Mouse (Mus musculus) liver, embryonic 16.5 days (tissue): ENCODE results near the gene Vezf1. TPM values are rescaled to one million over a fixed set of nuclear protein-coding genes. Genes with fewer than 3 reads are reported as not detected.

Source experiments
- ATAC-seq: fragments of 200-750 bp; cut with Nextera tagmentation; 2 replicates; pipeline ENCODE4 v1.8.0; 2017; ENCODE audit warnings: low read depth, mild to moderate bottlenecking, moderate number of reproducible peaks, moderate library complexity
- H3K27ac ChIP-seq: fragments of 300-500 bp; sonication (generic); 2 replicates; pipeline ENCODE4 v1.5.1; 2014; ENCODE audit warnings: mild to moderate bottlenecking, low read length
- H3K27me3 ChIP-seq: fragments of 300-500 bp; sonication (generic); 2 replicates; pipeline ENCODE4 v1.6.1; 2014; ENCODE audit warnings: low read depth, low read length, mixed read lengths; ENCODE audit not compliant: control insufficient read depth, insufficient read depth
- H3K36me3 ChIP-seq: fragments of 300-500 bp; sonication (generic); 2 replicates; pipeline ENCODE4 v1.6.1; 2014; ENCODE audit warnings: mild to moderate bottlenecking; ENCODE audit not compliant: control insufficient read depth, insufficient read depth
- H3K4me1 ChIP-seq: fragments of 300-500 bp; sonication (generic); 2 replicates; pipeline ENCODE4 v1.6.1; 2014; ENCODE audit warnings: low read depth, low read length, mixed read lengths; ENCODE audit not compliant: control insufficient read depth
- H3K4me2 ChIP-seq: fragments of 300-500 bp; sonication (generic); 2 replicates; pipeline ENCODE4 v1.6.1; 2014; ENCODE audit warnings: low read depth, low read length, mixed read lengths
- H3K4me3 ChIP-seq: fragments of 300-500 bp; sonication (generic); 2 replicates; pipeline ENCODE4 v1.5.1; 2014; ENCODE audit warnings: low read depth, mild to moderate bottlenecking, low read length
- H3K9ac ChIP-seq: fragments of 300-500 bp; sonication (generic); 2 replicates; pipeline ENCODE4 v1.6.1; 2014; ENCODE audit warnings: low read depth, low read length
- H3K9me3 ChIP-seq: fragments of 300-500 bp; sonication (generic); replicated peaks from 2 replicates; pipeline ENCODE4 v1.6.1; 2016; ENCODE audit warnings: low read length; ENCODE audit not compliant: control insufficient read depth
- WGBS: fragments of 180-500 bp; shearing (Covaris S2); extraction: QIAGEN DNeasy Blood & Tissue Kit; methylation state at CpG from one replicate; pipeline ENCODE4 v1.1.7; 2014; ENCODE audit not compliant: insufficient replicate concordance; 5-methylcytosine and 5-hydroxymethylcytosine counted together
- polyA plus RNA-seq: library from polyadenylated mRNA; unstranded; fragments of >200 nt; fragmentation: Nextera tagmentation; extraction: Ambion mirVana; gene quantifications from 2 replicates; pipeline ENCODE4 v1.2.1, GENCODE M21; 2015

The Vezf1 gene
- 7.3 and 7.7 TPM in 2 replicates for polyA plus RNA-seq

DNA sequence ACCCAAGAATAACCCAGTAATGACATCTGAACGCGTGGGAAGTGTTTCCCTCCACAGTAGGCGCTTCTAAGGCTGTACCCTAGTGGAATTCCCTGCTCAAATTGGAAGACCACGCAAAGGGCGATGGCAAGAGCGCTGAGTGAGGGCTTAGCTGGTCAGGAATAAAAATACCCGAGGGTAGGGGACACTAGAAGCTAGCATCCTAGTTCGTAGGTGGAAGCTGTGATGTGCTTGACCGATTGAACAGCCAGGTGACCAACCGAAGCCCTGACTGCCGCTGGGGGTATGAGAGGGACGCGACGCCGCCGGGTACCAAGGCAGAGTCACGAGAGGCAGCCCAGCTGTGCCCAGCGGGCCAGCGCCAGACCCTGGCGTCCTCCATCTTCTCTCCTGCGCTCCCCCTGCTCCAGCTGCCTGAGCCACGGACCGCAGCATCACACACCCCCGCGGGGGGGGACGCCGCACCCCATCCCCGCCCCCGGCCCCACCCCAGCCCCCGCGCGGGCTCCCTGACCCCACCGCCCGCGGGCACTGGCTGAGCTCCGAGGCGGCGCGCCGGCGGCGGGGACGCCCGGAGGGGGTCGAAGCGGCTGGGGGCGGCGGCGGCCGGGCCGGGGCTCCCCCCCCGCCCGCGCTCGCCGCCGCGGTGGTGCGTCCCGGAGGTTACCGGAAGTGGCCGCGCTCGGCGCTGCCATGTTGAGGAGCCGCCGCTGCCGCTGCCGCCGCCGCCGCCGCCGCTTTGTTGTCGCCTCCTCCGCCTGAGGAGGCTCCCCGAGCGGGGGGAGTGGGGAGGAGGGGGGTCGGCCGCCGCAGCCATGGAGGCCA, at the start of gene Vezf1:
Vezf1 (plus strand) TSS at position 694 of the 825 bp plus-strand sequence.
- Histone ChIP-seq H3K4me1 (peaks cover 26% of the 10 kb centered on the region), H3K4me3 (peak within 1 kb of the TSS; percentile 91), H3K27me3 (no peaks in the 10 kb centered on the region), H3K4me2 (peak within 1 kb of the TSS; percentile 92), H3K9ac (peak within 1 kb of the TSS; percentile 90), H3K9me3 (no peaks in the 10 kb centered on the region), H3K36me3 (no peaks in the 10 kb centered on the region), H3K27ac (peak within 1 kb of the TSS; percentile 93)
- WGBS = under 1% methylated on average over 34 of the region's 81 CpGs
- peak; percentile 83 for ATAC-seq

- Histone ChIP-seq H3K27ac (no peak overlapping the region), H3K4me2 (no peak overlapping the region), H3K4me3 (no peak overlapping the region), H3K9me3 (no peaks in the 10 kb centered on the region), H3K9ac (no peak overlapping the region), H3K4me1 (no peaks in the 10 kb centered on the region), H3K27me3 (no peaks in the 10 kb centered on the region), H3K36me3 (no peaks in the 10 kb centered on the region)
- WGBS = 55% methylated on average over 2 of the region's 2 CpGs
- ATAC-seq = no peak
Measured at GRCm38 (mm10) chr11:88023933-88024332, 44.1 kb upstream of the Vezf1 start.

- Histone ChIP-seq H3K27ac (no peak overlapping the region), H3K9me3 (no peaks in the 10 kb centered on the region), H3K9ac (no peak overlapping the region), H3K4me2 (no peak overlapping the region), H3K27me3 (no peaks in the 10 kb centered on the region), H3K36me3 (no peaks in the 10 kb centered on the region), H3K4me1 (no peaks in the 10 kb centered on the region), H3K4me3 (no peak overlapping the region)
- 69% methylated on average over 9 of the region's 9 CpGs for WGBS
- ATAC-seq = no peak
Measured at GRCm38 (mm10) chr11:88027391-88028035, 40.6 kb upstream of the Vezf1 start.

GRCm38 (mm10) chr11:88028193-88028684, 39.8 kb upstream of the Vezf1 start:
- no peak for ATAC-seq
- Histone ChIP-seq H3K4me1 (no peaks in the 10 kb centered on the region), H3K4me2 (no peak overlapping the region), H3K27me3 (no peaks in the 10 kb centered on the region), H3K4me3 (no peak overlapping the region), H3K9me3 (no peaks in the 10 kb centered on the region), H3K9ac (no peak overlapping the region), H3K27ac (no peak overlapping the region), H3K36me3 (no peaks in the 10 kb centered on the region)
- 48% methylated on average over 16 of the region's 16 CpGs for WGBS

- H3K27me3 ChIP-seq = no peaks in the 10 kb centered on the region
- H3K4me3 ChIP-seq = no peak overlapping the region
- no peak overlapping the region for H3K4me2 ChIP-seq
- no peak overlapping the region for H3K9ac ChIP-seq
- H3K36me3 ChIP-seq = no peaks in the 10 kb centered on the region
- no peaks in the 10 kb centered on the region for H3K4me1 ChIP-seq
- H3K27ac ChIP-seq = no peak overlapping the region
- H3K9me3 ChIP-seq = no peaks in the 10 kb centered on the region
- no peak for ATAC-seq
- WGBS = 54% methylated on average over 7 of the region's 7 CpGs
Measured at GRCm38 (mm10) chr11:88030219-88030618, 37.9 kb upstream of the Vezf1 start.

DNA sequence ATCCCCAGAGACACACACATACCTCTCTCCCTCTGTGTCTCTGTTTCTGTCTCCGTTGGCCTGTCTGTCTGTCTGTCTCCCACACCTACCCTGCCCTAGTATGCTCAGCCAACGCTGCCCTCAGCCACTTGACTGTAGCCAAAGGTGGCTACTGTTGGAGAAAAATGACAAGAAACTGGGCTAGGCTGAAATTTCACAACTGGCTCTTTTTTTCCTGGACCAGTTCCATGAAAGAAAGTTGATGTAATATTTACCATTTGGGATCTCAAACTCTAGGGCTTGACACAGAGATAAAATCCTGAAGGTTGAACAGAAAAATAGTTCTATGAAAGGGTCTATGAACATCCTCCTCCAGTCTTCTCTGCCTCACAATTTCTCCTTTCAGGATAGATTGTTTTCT, 37.2 kb upstream of the Vezf1 start:
- Histone ChIP-seq H3K4me1 (no peaks in the 10 kb centered on the region), H3K9ac (no peak overlapping the region), H3K27me3 (no peaks in the 10 kb centered on the region), H3K27ac (no peak overlapping the region), H3K4me3 (no peak overlapping the region), H3K4me2 (no peak overlapping the region), H3K36me3 (no peaks in the 10 kb centered on the region), H3K9me3 (no peaks in the 10 kb centered on the region)
- ATAC-seq = no peak
- 41% methylated on average over 2 of the region's 2 CpGs for WGBS

GRCm38 (mm10) chr11:88031753-88032152, 36.3 kb upstream of the Vezf1 start:
- H3K4me3 ChIP-seq = no peak overlapping the region
- no peak overlapping the region for H3K27ac ChIP-seq
- H3K4me2 ChIP-seq = no peak overlapping the region
- no peaks in the 10 kb centered on the region for H3K36me3 ChIP-seq
- no peak overlapping the region for H3K9ac ChIP-seq
- H3K27me3 ChIP-seq = no peaks in the 10 kb centered on the region
- H3K9me3 ChIP-seq = no peaks in the 10 kb centered on the region
- no peaks in the 10 kb centered on the region for H3K4me1 ChIP-seq
- 83% methylated on average over 5 of the region's 5 CpGs for WGBS
- ATAC-seq = no peak

DNA sequence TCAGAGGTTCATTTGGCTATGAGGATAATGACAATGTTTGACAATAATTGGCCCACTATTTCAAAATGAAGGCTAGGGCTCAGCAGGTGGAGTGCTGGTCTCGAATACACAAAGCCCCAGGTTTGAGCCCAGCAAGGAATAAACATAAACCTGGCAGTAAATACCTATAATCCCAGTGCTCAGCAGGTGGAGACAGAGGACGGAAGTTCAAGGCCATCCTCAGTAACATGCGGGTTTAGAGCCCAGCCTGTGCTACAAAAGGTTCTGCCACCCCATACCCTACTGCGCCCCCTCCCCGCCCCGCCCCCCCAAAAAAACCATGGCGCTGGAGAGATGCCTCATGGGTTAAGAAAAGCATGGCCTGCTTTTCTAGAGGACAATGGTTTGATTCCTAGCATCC, 32.1 kb upstream of the Vezf1 start:
- H3K27ac ChIP-seq = no peak overlapping the region
- H3K27me3 ChIP-seq = no peaks in the 10 kb centered on the region
- WGBS = 72% methylated on average over 7 of the region's 7 CpGs
- H3K4me3 ChIP-seq = no peak overlapping the region
- H3K36me3 ChIP-seq = no peaks in the 10 kb centered on the region
- no peaks in the 10 kb centered on the region for H3K4me1 ChIP-seq
- H3K4me2 ChIP-seq = no peak overlapping the region
- no peaks in the 10 kb centered on the region for H3K9me3 ChIP-seq
- no peak overlapping the region for H3K9ac ChIP-seq
- ATAC-seq = no peak

- Histone ChIP-seq H3K36me3 (no peaks in the 10 kb centered on the region), H3K4me2 (no peak overlapping the region), H3K9ac (no peak overlapping the region), H3K9me3 (no peaks in the 10 kb centered on the region), H3K4me3 (no peak overlapping the region), H3K27me3 (no peaks in the 10 kb centered on the region), H3K27ac (no peak overlapping the region), H3K4me1 (no peaks in the 10 kb centered on the region)
- no peak for ATAC-seq
- WGBS = 78% methylated on average over 10 of the region's 10 CpGs
Measured at GRCm38 (mm10) chr11:88036761-88037251, 31.3 kb upstream of the Vezf1 start.
